Mouse (Mus musculus) myocyte (in vitro differentiated cells): ENCODE measurements at regions not wholly inside any gene's neighbourhood (a gene's known extent, or its start where the extent isn't known, plus 50 kb on each side); places are given as distances from the start of the nearest gene placed in this dataset.

Experiments used
- H3K27me3 ChIP-seq: one replicate; pipeline ENCODE4 v1.6.1; 2011; ENCODE audit not compliant: control insufficient read depth, insufficient read depth, insufficient read length
- H3K36me3 ChIP-seq: one replicate; pipeline ENCODE4 v1.6.1; 2011; ENCODE audit not compliant: control insufficient read depth, insufficient read depth
- H3K4me2 ChIP-seq: one replicate; pipeline ENCODE4 v1.6.1; 2011; ENCODE audit warnings: low read depth, control low read depth
- H3K4me3 ChIP-seq: one replicate; pipeline ENCODE4 v1.5.1; 2011; ENCODE audit warnings: mild to moderate bottlenecking, control low read depth, moderate library complexity
- H3K79me2 ChIP-seq: one replicate; pipeline ENCODE4 v1.6.1; 2011; ENCODE audit not compliant: control insufficient read depth, insufficient read depth
- H3ac ChIP-seq: one replicate; pipeline ENCODE4 v1.6.1; 2011; ENCODE audit not compliant: control insufficient read depth, insufficient read length
- CEBPB ChIP-seq: IDR thresholded peaks from 2 replicates; pipeline ENCODE4 v1.6.1; 2011; ENCODE audit warnings: mild to moderate bottlenecking, moderate library complexity; ENCODE audit not compliant: poor library complexity, insufficient read depth, severe bottlenecking
- E2F4 ChIP-seq: IDR thresholded peaks from one replicate; pipeline ENCODE4 v1.6.1; 2011; ENCODE audit warnings: mild to moderate bottlenecking, control low read depth, moderate library complexity; ENCODE audit not compliant: insufficient read depth
- MAX ChIP-seq: IDR thresholded peaks from one replicate; pipeline ENCODE4 v1.6.1; 2011; ENCODE audit warnings: low read depth, mild to moderate bottlenecking, control low read depth
- MYOD1 ChIP-seq, 3 experiments: IDR thresholded peaks; one replicate each; pipeline ENCODE4 v1.6.1; 2011; ENCODE audit warnings: control low read depth in 2 of 3, low read depth in 2 of 3, mild to moderate bottlenecking in 2 of 3, moderate library complexity in 1 of 3; ENCODE audit not compliant: insufficient read length in 2 of 3, control insufficient read depth in 1 of 3
- MYOG ChIP-seq, 3 experiments: IDR thresholded peaks; one replicate each; pipeline ENCODE4 v1.6.1; 2011; ENCODE audit warnings: control low read depth in 2 of 3, low read depth in 2 of 3, mild to moderate bottlenecking in 2 of 3; ENCODE audit not compliant: insufficient read length in 2 of 3, control insufficient read depth in 1 of 3, insufficient read depth in 1 of 3
- POLR2A ChIP-seq: IDR thresholded peaks from one replicate; pipeline ENCODE4 v1.6.1; 2011; ENCODE audit warnings: low read depth, mild to moderate bottlenecking, control low read depth, moderate library complexity; ENCODE audit not compliant: insufficient read length
- POLR2AphosphoS2 ChIP-seq: IDR thresholded peaks from one replicate; pipeline ENCODE4 v1.6.1; 2011; ENCODE audit warnings: low read depth, control low read depth; ENCODE audit not compliant: insufficient read length
- REST ChIP-seq: IDR thresholded peaks from one replicate; pipeline ENCODE4 v1.6.1; 2011; ENCODE audit warnings: mild to moderate bottlenecking, control low read depth, moderate library complexity; ENCODE audit not compliant: insufficient read depth, insufficient read length
- SRF ChIP-seq: IDR thresholded peaks from one replicate; pipeline ENCODE4 v1.6.1; 2011; ENCODE audit warnings: low read depth; ENCODE audit not compliant: control insufficient read depth, insufficient read length
- TCF12 ChIP-seq: IDR thresholded peaks from one replicate; pipeline ENCODE4 v1.6.1; 2011; ENCODE audit warnings: mild to moderate bottlenecking, control low read depth; ENCODE audit not compliant: poor library complexity, insufficient read depth, severe bottlenecking
- TCF3 ChIP-seq: IDR thresholded peaks from one replicate; pipeline ENCODE4 v1.6.1; 2011; ENCODE audit warnings: low read depth, control low read depth; ENCODE audit not compliant: insufficient read length
- USF1 ChIP-seq: IDR thresholded peaks from one replicate; pipeline ENCODE4 v1.6.1; 2011; ENCODE audit warnings: low read depth, mild to moderate bottlenecking, control low read depth, moderate library complexity

DNA sequence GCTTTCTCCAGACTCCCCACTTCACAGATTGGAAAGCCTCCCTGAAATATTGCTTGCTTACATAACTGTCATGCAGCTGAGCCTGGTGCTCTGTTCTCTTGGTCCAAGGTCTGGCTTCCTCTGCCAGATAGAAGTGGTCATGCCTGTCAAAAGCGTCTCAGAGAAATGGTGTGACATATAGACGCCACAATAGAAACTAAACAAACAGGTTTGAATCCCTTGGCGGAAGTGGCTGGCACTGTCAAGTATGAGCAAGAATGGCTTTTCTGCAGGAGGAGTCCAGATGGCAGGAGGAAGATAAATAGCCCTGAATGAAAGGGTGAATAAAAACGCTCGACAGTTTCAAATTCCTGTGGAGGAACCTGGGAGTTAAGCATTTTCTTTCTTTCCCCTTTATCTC, 93.2 kb upstream of the Api5 start:
- Histone ChIP-seq H3K4me3 (no peak overlapping the region), H3K36me3 (no peaks in the 10 kb centered on the region), H3ac (no peak overlapping the region), H3K79me2 (no peaks in the 10 kb centered on the region), H3K27me3 (no peaks in the 10 kb centered on the region), H3K4me2 (no peak overlapping the region)
- TF ChIP-seq CEBPB = no peak
- no peak for TF ChIP-seq POLR2AphosphoS2
- no peak for TF ChIP-seq TCF3
- no peak for TF ChIP-seq E2F4
- no peak for TF ChIP-seq SRF
- no peak for TF ChIP-seq REST
- TF ChIP-seq USF1 = no peak
- TF ChIP-seq MYOG (IDR thresholded peaks at IDR 0.05; ENCODE audit: control insufficient read depth in 1 of 3, insufficient read depth in 1 of 3, insufficient read length in 2 of 3, low read depth in 2 of 3) = no peak
- no peak for TF ChIP-seq MAX
- TF ChIP-seq POLR2A = no peak
- no peak for TF ChIP-seq MYOD1 (IDR thresholded peaks at IDR 0.05; ENCODE audit: control insufficient read depth in 1 of 3, insufficient read length in 2 of 3, low read depth in 2 of 3)
- no peak for TF ChIP-seq TCF12

DNA sequence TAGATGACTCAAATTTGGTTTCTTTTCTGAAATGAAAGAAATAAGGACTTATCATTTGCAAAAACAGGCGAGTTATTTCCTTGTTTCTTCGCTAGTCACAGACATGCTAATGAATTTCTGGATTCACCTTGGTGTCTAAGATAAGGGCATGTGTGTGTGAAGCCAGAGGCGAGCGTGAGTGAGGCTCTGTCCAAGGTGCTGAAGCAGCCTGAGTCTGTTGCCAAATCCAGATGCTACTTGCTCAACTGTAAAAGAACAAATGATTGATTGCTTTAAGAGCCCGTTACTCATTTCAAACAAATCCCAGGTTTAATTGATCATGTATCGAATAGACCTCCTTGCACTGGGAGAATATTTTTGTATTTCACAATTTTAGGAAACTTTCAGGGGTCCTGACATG, 86.6 kb upstream of the Api5 start:
- no peaks in the 10 kb centered on the region for H3K27me3 ChIP-seq
- no peak overlapping the region for H3K4me2 ChIP-seq
- H3K4me3 ChIP-seq = no peak overlapping the region
- TF ChIP-seq MAX = no peak
- peak; percentile 85 for TF ChIP-seq REST
- no peak for TF ChIP-seq E2F4
- no peaks in the 10 kb centered on the region for H3K36me3 ChIP-seq
- H3K79me2 ChIP-seq = no peaks in the 10 kb centered on the region
- no peak overlapping the region for H3ac ChIP-seq

DNA sequence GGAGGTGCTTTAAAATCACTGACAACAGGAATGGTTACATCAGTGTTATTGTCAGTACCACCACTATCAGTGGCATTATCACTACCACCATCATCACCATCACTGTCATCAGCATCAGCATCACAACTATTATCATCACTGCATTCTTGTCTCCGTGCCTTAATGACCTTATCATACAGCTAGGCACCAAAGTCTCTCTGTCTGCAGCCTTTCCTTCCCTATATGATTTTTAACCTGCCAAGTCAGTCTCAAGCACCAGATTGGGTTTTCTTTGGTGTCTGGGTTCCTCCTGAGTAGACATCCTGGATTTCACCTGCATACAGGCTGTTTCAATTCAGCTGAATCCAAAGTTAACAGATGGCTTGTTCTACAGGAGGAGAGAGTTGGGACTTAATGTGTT, 78.9 kb upstream of the Api5 start:
- no peak for TF ChIP-seq SRF
- no peak for TF ChIP-seq USF1
- TF ChIP-seq MYOD1 (IDR thresholded peaks at IDR 0.05; ENCODE audit: control insufficient read depth in 1 of 3, insufficient read length in 2 of 3, low read depth in 2 of 3) = no peak
- no peak for TF ChIP-seq E2F4
- no peak for TF ChIP-seq TCF3
- no peak for TF ChIP-seq MYOG (IDR thresholded peaks at IDR 0.05; ENCODE audit: control insufficient read depth in 1 of 3, insufficient read depth in 1 of 3, insufficient read length in 2 of 3, low read depth in 2 of 3)
- TF ChIP-seq REST = no peak
- TF ChIP-seq POLR2AphosphoS2 = no peak
- TF ChIP-seq MAX = no peak

DNA sequence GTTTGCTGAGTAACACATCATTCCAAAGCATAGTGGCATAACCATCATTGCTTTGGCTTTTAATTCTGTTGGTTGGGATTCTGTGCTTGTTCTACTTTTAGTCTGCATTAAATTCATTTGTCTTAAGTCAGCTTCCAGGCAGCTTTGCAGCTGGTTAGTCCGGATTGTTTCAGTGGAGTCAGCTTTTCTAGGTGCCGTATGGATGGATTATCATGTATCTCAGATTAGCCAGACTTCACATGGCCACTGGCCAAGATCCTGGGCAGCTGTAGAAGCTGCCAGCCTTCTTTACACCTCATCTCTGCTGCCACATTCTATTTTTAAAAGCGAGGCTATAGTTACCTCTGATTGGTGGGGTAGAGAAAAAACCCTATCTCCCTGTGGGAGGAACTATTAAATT, 74.1 kb upstream of the Api5 start:
- TF ChIP-seq REST (no peak), SRF (no peak), TCF12 (no peak)
- Histone ChIP-seq H3K4me2 (no peak overlapping the region), H3K79me2 (no peaks in the 10 kb centered on the region), H3ac (no peak overlapping the region), H3K4me3 (no peak overlapping the region), H3K27me3 (no peaks in the 10 kb centered on the region), H3K36me3 (no peaks in the 10 kb centered on the region)

More for the DNA sequence above, 78.9 kb upstream of the Api5 start:
- H3K4me2 ChIP-seq = no peak overlapping the region
- no peaks in the 10 kb centered on the region for H3K27me3 ChIP-seq
- no peaks in the 10 kb centered on the region for H3K36me3 ChIP-seq
- H3K4me3 ChIP-seq = no peak overlapping the region
- no peak overlapping the region for H3ac ChIP-seq
- no peaks in the 10 kb centered on the region for H3K79me2 ChIP-seq

DNA sequence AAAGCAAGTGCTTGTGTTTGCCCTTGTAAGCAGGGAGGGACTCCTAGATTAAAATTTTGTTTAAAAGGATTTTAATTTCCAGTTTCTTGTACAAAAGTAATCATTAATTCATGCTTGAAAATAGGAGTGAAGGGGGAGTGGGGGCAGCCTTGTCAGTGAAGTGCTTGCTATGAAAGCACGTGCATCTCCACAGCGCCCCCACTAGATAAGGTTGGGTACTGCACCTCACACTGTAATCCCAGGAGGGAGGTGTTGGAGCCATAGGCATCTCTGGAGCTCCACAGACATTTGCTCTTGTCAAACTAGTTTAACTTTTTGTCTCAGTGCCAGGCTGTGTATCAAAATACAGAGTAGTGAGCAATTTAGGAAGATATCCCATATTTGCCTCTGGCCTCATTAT, 62.7 kb upstream of the Api5 start:
- H3K36me3 ChIP-seq = no peaks in the 10 kb centered on the region
- no peak overlapping the region for H3ac ChIP-seq
- no peak overlapping the region for H3K4me2 ChIP-seq
- no peak for TF ChIP-seq CEBPB
- TF ChIP-seq POLR2A = no peak
- no peak for TF ChIP-seq MAX
- no peak for TF ChIP-seq E2F4
- no peak for TF ChIP-seq TCF3
- no peak for TF ChIP-seq MYOD1 (IDR thresholded peaks at IDR 0.05; ENCODE audit: control insufficient read depth in 1 of 3, insufficient read length in 2 of 3, low read depth in 2 of 3)
- no peak for TF ChIP-seq MYOG (IDR thresholded peaks at IDR 0.05; ENCODE audit: control insufficient read depth in 1 of 3, insufficient read depth in 1 of 3, insufficient read length in 2 of 3, low read depth in 2 of 3)
- no peak for TF ChIP-seq TCF12
- no peak for TF ChIP-seq SRF
- no peak for TF ChIP-seq REST
- no peak for TF ChIP-seq POLR2AphosphoS2
- TF ChIP-seq USF1 = no peak
- no peaks in the 10 kb centered on the region for H3K27me3 ChIP-seq
- H3K4me3 ChIP-seq = no peak overlapping the region
- H3K79me2 ChIP-seq = no peaks in the 10 kb centered on the region
